Mouse (Mus musculus): ENCODE data around the gene Nab1.

- TF ChIP-seq POLR2A (IDR thresholded peaks at IDR 0.05; ENCODE audit: control insufficient read depth, extremely low read depth, insufficient read depth, low read length, poor library complexity), result no peak
- TF ChIP-seq CTCF (IDR thresholded peaks at IDR 0.05; ENCODE audit: borderline replicate concordance, control insufficient read depth, extremely low read depth, insufficient read depth, low read length, poor library complexity), result no peak
Observed at GRCm38 (mm10) chr1:52421623-52422022, 78.9 kb downstream of the Nab1 start.

All from thymus, adult 2 months (tissue).